Mouse (Mus musculus) kidney, postnatal 25 days (tissue): Measurements from ENCODE around the gene Id3.

Experiments
- DNase-seq, 2 experiments: peaks; one replicate each; pipeline ENCODE4 v3.0.0; 2021; ENCODE audit warnings: mixed read lengths in 2 of 2

Id3 gene

GRCm38 (mm10) chr4:136179456-136179855, 36.2 kb downstream of the Id3 start:
- no peak for DNase-seq

- DNase-seq: peak; percentile 89 to 91
Measured at GRCm38 (mm10) chr4:136179998-136180397, 36.7 kb downstream of the Id3 start.

- DNase-seq: peak; percentile 90 to 95
Measured at GRCm38 (mm10) chr4:136180408-136181330, 37.4 kb downstream of the Id3 start.

GRCm38 (mm10) chr4:136181367-136181766, 38.1 kb downstream of the Id3 start:
- DNase-seq: no peak

- peak; percentile 62 to 78 for DNase-seq
Measured at GRCm38 (mm10) chr4:136185375-136185774, 42.1 kb downstream of the Id3 start.

- DNase-seq: no peak
Measured at GRCm38 (mm10) chr4:136186315-136186714, 43.0 kb downstream of the Id3 start.

GRCm38 (mm10) chr4:136186739-136187472, 43.6 kb downstream of the Id3 start:
- peak; percentile 69 to 83 for DNase-seq

GRCm38 (mm10) chr4:136188973-136189737, 45.9 kb downstream of the Id3 start:
- no peak for DNase-seq

GRCm38 (mm10) chr4:136189912-136190311, 46.6 kb downstream of the Id3 start:
- peak in 1 of 2 experiments; percentile 33 for DNase-seq

GRCm38 (mm10) chr4:136193571-136193970, 50.3 kb downstream of the Id3 start:
- DNase-seq: no peak

GRCm38 (mm10) chr4:136195029-136195428, 51.7 kb downstream of the Id3 start:
- DNase-seq: no peak
